Mouse (Mus musculus): ENCODE data around the gene Rp9. TPM values are rescaled to one million over a fixed set of nuclear protein-coding genes. Genes with fewer than 3 reads are reported as not detected.

The Rp9 gene
- polyA plus RNA-seq, 2 experiments, result 32.5 to 34.1 TPM

- DNase-seq (ENCODE audit: low read depth in 3 of 3, low spot score in 3 of 3) (no peak), ATAC-seq (ENCODE audit: insufficient read depth) (no peak)
- no peak overlapping the region for H3K4me2 ChIP-seq (ENCODE audit: low read depth)
- H3K9ac ChIP-seq (replicated peaks), result no peak overlapping the region
- H3K9me3 ChIP-seq (ENCODE audit: control insufficient read depth, low read length), result no peaks in the 10 kb centered on the region
- 77% methylated on average over 2 of the region's 2 CpGs for WGBS (ENCODE audit: insufficient replicate concordance)
- no peak for TF ChIP-seq EP300 (IDR thresholded peaks at IDR 0.05; ENCODE audit: low read depth)
- no peak for TF ChIP-seq CTCF (IDR thresholded peaks at IDR 0.05; ENCODE audit: low read depth)
- H3K27me3 ChIP-seq (ENCODE audit: control insufficient read depth, insufficient read depth, low read length), result no peaks in the 10 kb centered on the region
- no peak overlapping the region for H3K4me3 ChIP-seq (ENCODE audit: insufficient read depth in 1 of 2, low read depth in 2 of 2, low read length in 2 of 2)
- no peaks in the 10 kb centered on the region for H3K36me3 ChIP-seq (replicated peaks; ENCODE audit: control insufficient read depth, insufficient read depth, low read depth)
- peaks cover 0 to 9% of the 10 kb centered on the region in 2 experiments; a peak in 2 of 4 replicates for H3K4me1 ChIP-seq (replicated peaks; ENCODE audit: control insufficient read depth in 2 of 2, insufficient read depth in 2 of 2, low read length in 1 of 2)
- H3K27ac ChIP-seq, result no peak overlapping the region
These were observed 33.4 kb upstream of the Rp9 start for GRCm38 (mm10) chr9:22502972-22503371.

- 61% methylated on average over 6 of the region's 6 CpGs for WGBS (ENCODE audit: insufficient replicate concordance)
- ATAC-seq (ENCODE audit: insufficient read depth), result no peak
These were observed 27.7 kb upstream of the Rp9 start for GRCm38 (mm10) chr9:22497021-22497767.

GRCm38 (mm10) chr9:22495133-22495532, 25.6 kb upstream of the Rp9 start:
- H3K27me3 ChIP-seq (ENCODE audit: control insufficient read depth, insufficient read depth, low read length), result no peaks in the 10 kb centered on the region
- ATAC-seq (ENCODE audit: insufficient read depth) (no peak), DNase-seq (ENCODE audit: low read depth in 3 of 3, low spot score in 3 of 3) (no peak)
- WGBS (ENCODE audit: insufficient replicate concordance), result 71% methylated on average over 2 of the region's 2 CpGs
- H3K36me3 ChIP-seq (replicated peaks; ENCODE audit: control insufficient read depth, insufficient read depth, low read depth), result no peaks in the 10 kb centered on the region
- no peak overlapping the region for H3K4me2 ChIP-seq (ENCODE audit: low read depth)
- H3K9me3 ChIP-seq (ENCODE audit: control insufficient read depth, low read length), result no peaks in the 10 kb centered on the region
- H3K9ac ChIP-seq (replicated peaks), result no peak overlapping the region
- no peak overlapping the region for H3K27ac ChIP-seq
- H3K4me1 ChIP-seq (replicated peaks; ENCODE audit: control insufficient read depth in 2 of 2, insufficient read depth in 2 of 2, low read length in 1 of 2), result no peaks in the 10 kb centered on the region
- no peak overlapping the region for H3K4me3 ChIP-seq (ENCODE audit: insufficient read depth in 1 of 2, low read depth in 2 of 2, low read length in 2 of 2)
- no peak for TF ChIP-seq EP300 (IDR thresholded peaks at IDR 0.05; ENCODE audit: low read depth)
- peak; percentile 65 for TF ChIP-seq CTCF (IDR thresholded peaks at IDR 0.05; ENCODE audit: low read depth)

More at GRCm38 (mm10) chr9:22497021-22497767, 27.7 kb upstream of the Rp9 start:
- no peak overlapping the region for H3K4me3 ChIP-seq (ENCODE audit: insufficient read depth in 1 of 2, low read depth in 2 of 2, low read length in 2 of 2)
- no peak overlapping the region for H3K27ac ChIP-seq
- DNase-seq (ENCODE audit: low read depth in 3 of 3, low spot score in 3 of 3), result no peak
- H3K4me2 ChIP-seq (ENCODE audit: low read depth), result no peak overlapping the region
- H3K9ac ChIP-seq (replicated peaks), result no peak overlapping the region
- H3K27me3 ChIP-seq (ENCODE audit: control insufficient read depth, insufficient read depth, low read length), result no peaks in the 10 kb centered on the region
- H3K9me3 ChIP-seq (ENCODE audit: control insufficient read depth, low read length), result no peaks in the 10 kb centered on the region
- H3K36me3 ChIP-seq (replicated peaks; ENCODE audit: control insufficient read depth, insufficient read depth, low read depth), result no peaks in the 10 kb centered on the region
- H3K4me1 ChIP-seq (replicated peaks; ENCODE audit: control insufficient read depth in 2 of 2, insufficient read depth in 2 of 2, low read length in 1 of 2), result no peaks in the 10 kb centered on the region
- TF ChIP-seq EP300 (IDR thresholded peaks at IDR 0.05; ENCODE audit: low read depth) (no peak), CTCF (IDR thresholded peaks at IDR 0.05; ENCODE audit: low read depth) (no peak)

GRCm38 (mm10) chr9:22494203-22494807, 24.8 kb upstream of the Rp9 start:
- no peak overlapping the region for H3K27ac ChIP-seq
- H3K36me3 ChIP-seq (replicated peaks; ENCODE audit: control insufficient read depth, insufficient read depth, low read depth), result no peaks in the 10 kb centered on the region
- no peak overlapping the region for H3K4me3 ChIP-seq (ENCODE audit: insufficient read depth in 1 of 2, low read depth in 2 of 2, low read length in 2 of 2)
- H3K9me3 ChIP-seq (ENCODE audit: control insufficient read depth, low read length), result no peaks in the 10 kb centered on the region
- ATAC-seq (ENCODE audit: insufficient read depth) (no peak), DNase-seq (ENCODE audit: low read depth in 3 of 3, low spot score in 3 of 3) (no peak)
- TF ChIP-seq EP300 (IDR thresholded peaks at IDR 0.05; ENCODE audit: low read depth), result no peak
- peak; percentile 42 for TF ChIP-seq CTCF (IDR thresholded peaks at IDR 0.05; ENCODE audit: low read depth)
- no peak overlapping the region for H3K9ac ChIP-seq (replicated peaks)
- no peaks in the 10 kb centered on the region for H3K27me3 ChIP-seq (ENCODE audit: control insufficient read depth, insufficient read depth, low read length)
- H3K4me2 ChIP-seq (ENCODE audit: low read depth), result no peak overlapping the region
- WGBS (ENCODE audit: insufficient replicate concordance), result 60% methylated on average over 9 of the region's 9 CpGs
- no peaks in the 10 kb centered on the region for H3K4me1 ChIP-seq (replicated peaks; ENCODE audit: control insufficient read depth in 2 of 2, insufficient read depth in 2 of 2, low read length in 1 of 2)

GRCm38 (mm10) chr9:22488963-22489362, 19.4 kb upstream of the Rp9 start:
- Histone ChIP-seq H3K27ac (no peak overlapping the region), H3K36me3 (replicated peaks; ENCODE audit: control insufficient read depth, insufficient read depth, low read depth) (no peaks in the 10 kb centered on the region), H3K27me3 (ENCODE audit: control insufficient read depth, insufficient read depth, low read length) (no peaks in the 10 kb centered on the region), H3K4me1 (replicated peaks; ENCODE audit: control insufficient read depth in 2 of 2, insufficient read depth in 2 of 2, low read length in 1 of 2) (no peaks in the 10 kb centered on the region; a peak in 1 of 4 replicates), H3K9me3 (ENCODE audit: control insufficient read depth, low read length) (no peaks in the 10 kb centered on the region), H3K4me3 (ENCODE audit: insufficient read depth in 1 of 2, low read depth in 2 of 2, low read length in 2 of 2) (no peak overlapping the region), H3K4me2 (ENCODE audit: low read depth) (no peak overlapping the region), H3K9ac (replicated peaks) (no peak overlapping the region)
- 72% methylated on average over 9 of the region's 9 CpGs for WGBS (ENCODE audit: insufficient replicate concordance)
- TF ChIP-seq EP300 (IDR thresholded peaks at IDR 0.05; ENCODE audit: low read depth), result no peak
- no peak for TF ChIP-seq CTCF (IDR thresholded peaks at IDR 0.05; ENCODE audit: low read depth)
- ATAC-seq (ENCODE audit: insufficient read depth) (no peak), DNase-seq (ENCODE audit: low read depth in 3 of 3, low spot score in 3 of 3) (no peak)
